Mouse (Mus musculus) small intestine, adult 2 months (tissue): ENCODE measurements around the gene Pdcl3.

ENCODE experiments used
- CTCF ChIP-seq: fragments of 200-500 bp; IDR thresholded peaks from 2 replicates; pipeline ENCODE4 v1.5.1; 2012; ENCODE audit warnings: low read depth, mild to moderate bottlenecking, control low read depth, inconsistent platforms, low read length, moderate library complexity, mixed read lengths; ENCODE audit not compliant: insufficient replicate concordance, insufficient read length; ENCODE audit errors: extremely low read depth
- POLR2A ChIP-seq: fragments of 200-500 bp; IDR thresholded peaks from 2 replicates; pipeline ENCODE4 v1.6.1; 2012; ENCODE audit warnings: low read depth, mild to moderate bottlenecking, control low read depth, inconsistent platforms, low read length, moderate library complexity

- TF ChIP-seq CTCF, result no peak
- TF ChIP-seq POLR2A, result no peak
Observed at GRCm38 (mm10) chr1:38938849-38939248, 46.6 kb upstream of the Pdcl3 start, which contains the start of gene Nms.
